Comparison of ENCODE assay signal across 7 mouse cellular contexts in genomic region chr16:44778538-44779147, GRCm38 (mm10). TPM values are rescaled to one million over a fixed set of nuclear protein-coding genes. Genes with fewer than 3 reads are reported as not detected.
DNase-seq lines count a peak whose midpoint lies in the region; ATAC-seq and TF ChIP-seq lines count a peak whose summit lies in the region.

No protein-coding gene starts in this region.

- H3K4me3 ChIP-seq in liver, postnatal 0 days (ENCODE audit: low read depth, low read length), result peak overlapping the region; percentile 23
- no peak overlapping the region for H3K4me3 ChIP-seq in midbrain, embryonic 14.5 days (replicated peaks; ENCODE audit: low read depth, low read length)

- DNase-seq in urinary bladder, postnatal 36 days (ENCODE audit: low spot score in 2 of 2), result peak; percentile 7 to 22
- no peak for DNase-seq in urinary bladder, postnatal 4 days (ENCODE audit: low spot score in 2 of 2)
- peak; percentile 23 for DNase-seq in heart, postnatal 4 days
- DNase-seq in liver, postnatal 0 days, result peak; percentile 41
- peak; percentile 28 for DNase-seq in telencephalon, adult 2 months (ENCODE audit: low read depth, low spot score)
- DNase-seq in midbrain, embryonic 14.5 days, result no peak
- DNase-seq in retina, embryonic 14.5 days (ENCODE audit: low spot score), result no peak

- H3K36me3 ChIP-seq in liver, postnatal 0 days (replicated peaks; ENCODE audit: insufficient read depth, low read length), result no peaks in the 10 kb centered on the region
- no peaks in the 10 kb centered on the region for H3K36me3 ChIP-seq in midbrain, embryonic 14.5 days (ENCODE audit: control insufficient read depth, insufficient read depth, low read length)

- H3K9ac ChIP-seq in liver, postnatal 0 days (replicated peaks), result no peak overlapping the region
- no peak overlapping the region for H3K9ac ChIP-seq in midbrain, embryonic 14.5 days (replicated peaks; ENCODE audit: low read length)

- H3K27me3 ChIP-seq in liver, postnatal 0 days (ENCODE audit: insufficient read depth, low read length), result no peaks in the 10 kb centered on the region
- H3K27me3 ChIP-seq in midbrain, embryonic 14.5 days (ENCODE audit: control insufficient read depth, insufficient read depth, low read length), result no peaks in the 10 kb centered on the region

- peak overlapping the region; percentile 19 for H3K27ac ChIP-seq in liver, postnatal 0 days (ENCODE audit: low read depth)
- H3K27ac ChIP-seq in midbrain, embryonic 14.5 days (replicated peaks; ENCODE audit: low read depth, low read length), result no peak overlapping the region

- 0 out of 2 replicates have a peak, but pooled peaks cover 3% of the 10 kb centered on the region for H3K4me1 ChIP-seq in liver, postnatal 0 days (ENCODE audit: insufficient read depth)
- no peaks in the 10 kb centered on the region for H3K4me1 ChIP-seq in midbrain, embryonic 14.5 days (ENCODE audit: control insufficient read depth, insufficient read depth, low read length)

- H3K4me2 ChIP-seq in liver, postnatal 0 days (ENCODE audit: low read depth, low read length), result peak overlapping the region; percentile 60
- H3K4me2 ChIP-seq in midbrain, embryonic 14.5 days (ENCODE audit: low read length), result no peak overlapping the region

- no peak for TF ChIP-seq CTCF in liver, postnatal 0 days (IDR thresholded peaks at IDR 0.05; ENCODE audit: low read depth)

- TF ChIP-seq EP300 in liver, postnatal 0 days (IDR thresholded peaks at IDR 0.05; ENCODE audit: low read depth), result peak; percentile 65

- peak; percentile 77 for ATAC-seq in liver, postnatal 0 days
- ATAC-seq in midbrain, embryonic 14.5 days (ENCODE audit: low FRiP score, low TSS enrichment), result no peak

- WGBS in liver, postnatal 0 days (ENCODE audit: insufficient replicate concordance), result 30% methylated on average over 17 of the region's 17 CpGs
- 89% methylated on average over 17 of the region's 17 CpGs for WGBS in midbrain, embryonic 14.5 days

- H3K9me3 ChIP-seq in liver, postnatal 0 days (ENCODE audit: low read length), result no peaks in the 10 kb centered on the region
- no peaks in the 10 kb centered on the region for H3K9me3 ChIP-seq in midbrain, embryonic 14.5 days (ENCODE audit: control insufficient read depth, low read length)

RNA-seq across cellular contexts. Expression of gene Cd200r1, which starts 13.1 kb away (rescaled TPM):
- total RNA-seq in heart, postnatal 4 days (2021), result under 1 TPM; 0.36 to 0.50 TPM
- 4.2 and 4.7 TPM in 2 replicates for polyA plus RNA-seq in liver, postnatal 0 days (2015; fragmentation: Nextera tagmentation; extraction: Ambion mirVana)
- 0.61 TPM in 1 of 2 replicates, not detected in the other for polyA plus RNA-seq in midbrain, embryonic 14.5 days (2014; fragmentation: Nextera tagmentation; extraction: Ambion mirVana)

RNA-seq across cellular contexts. Expression of gene Gtpbp8, which starts 32.5 kb away (rescaled TPM):
- 10 to 100 TPM; 12.4 to 16.9 TPM for total RNA-seq in heart, postnatal 4 days (2021)
- polyA plus RNA-seq in liver, postnatal 0 days (2015; fragmentation: Nextera tagmentation; extraction: Ambion mirVana), result 18.3 and 18.4 TPM in 2 replicates
- 40.6 and 50.5 TPM in 2 replicates for polyA plus RNA-seq in midbrain, embryonic 14.5 days (2014; fragmentation: Nextera tagmentation; extraction: Ambion mirVana)

RNA-seq across cellular contexts. Expression of gene Cd200r4, which starts 32.9 kb away (rescaled TPM):
- total RNA-seq in heart, postnatal 4 days (2021), result not detected
- polyA plus RNA-seq in liver, postnatal 0 days (2015; fragmentation: Nextera tagmentation; extraction: Ambion mirVana), result 0.45 and 0.68 TPM in 2 replicates
- polyA plus RNA-seq in midbrain, embryonic 14.5 days (2014; fragmentation: Nextera tagmentation; extraction: Ambion mirVana), result 0.12 TPM in 1 of 2 replicates, not detected in the other

RNA-seq across cellular contexts. Expression of gene Nepro, which starts 54.5 kb away (rescaled TPM):
- total RNA-seq in heart, postnatal 4 days (2021), result 1 to 10 TPM; 6.9 to 7.0 TPM
- polyA plus RNA-seq in liver, postnatal 0 days (2015; fragmentation: Nextera tagmentation; extraction: Ambion mirVana), result 1.9 and 2.4 TPM in 2 replicates
- 3.8 and 5.7 TPM in 2 replicates for polyA plus RNA-seq in midbrain, embryonic 14.5 days (2014; fragmentation: Nextera tagmentation; extraction: Ambion mirVana)

Comparison
In these comparisons a context has a peak if more than half of its experiments do, and no peak if none do; other contexts are left out.
1. DNase-seq: peak in urinary bladder, postnatal 36 days (2 of 2), heart, postnatal 4 days (single experiment), liver, postnatal 0 days (single experiment) and telencephalon, adult 2 months (single experiment); none in urinary bladder, postnatal 4 days (0 of 2), midbrain, embryonic 14.5 days (single experiment) and retina, embryonic 14.5 days (single experiment).